Mouse (Mus musculus): ENCODE data around the gene Trim65.

DNA sequence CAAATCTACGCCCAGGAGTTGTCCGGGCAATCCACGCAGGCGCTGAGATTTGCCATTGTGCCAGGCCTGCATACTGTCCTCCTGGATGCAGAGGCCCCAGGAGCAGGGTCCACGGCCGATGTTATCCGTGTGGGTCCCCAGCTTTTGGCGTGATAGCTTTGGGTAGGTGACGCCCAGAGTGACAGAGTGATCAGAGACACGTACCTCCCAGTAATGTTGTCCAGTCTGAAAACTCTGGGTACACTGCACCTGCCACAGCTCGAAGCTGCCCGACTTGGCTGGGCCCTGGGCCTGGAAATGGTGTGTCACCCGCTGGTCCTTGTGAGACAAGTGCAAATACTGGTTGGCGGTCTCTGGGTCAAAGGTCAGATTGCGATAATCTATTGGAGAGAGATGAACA lies 4.7 kb downstream of the Trim65 start:
- no peak for TF ChIP-seq CTCF (IDR thresholded peaks at IDR 0.05; ENCODE audit: low read depth)
- no peak for TF ChIP-seq EP300 (IDR thresholded peaks at IDR 0.05; ENCODE audit: low read depth)
